Mouse (Mus musculus): ENCODE results near the gene Casz1.

Gene Casz1

GRCm38 (mm10) chr4:148920610-148921009 lies 116.4 kb downstream of the Casz1 start:
- ChIA-PET POLR2A (interaction anchor here in 3 of 4 experiments (0.5 to 0.7 kb wide), 3 partner anchors 10 to 36 kb away, joined by 3 to 6 read pairs (median 4); no protein-coding TSS in a partner anchor), CTCF (interaction anchor here in 1 of 4 experiments (0.6 kb wide), 1 partner anchor 144 kb away, joined by 3 read pairs; no protein-coding TSS in a partner anchor)

GRCm38 (mm10) chr4:148922221-148922700 lies 118.0 kb downstream of the Casz1 start:
- CTCF ChIA-PET, result interaction anchor here in 2 of 4 experiments (0.8 to 1.4 kb wide), 3 partner anchors 13 to 241 kb away, joined by 3 to 4 read pairs (median 3); no protein-coding TSS in a partner anchor
- POLR2A ChIA-PET, result interaction anchor here in 3 of 4 experiments (0.5 to 1.0 kb wide), 6 partner anchors 10 to 115 kb away, joined by 3 read pairs; no protein-coding TSS in a partner anchor

GRCm38 (mm10) chr4:148923414-148923813 lies 119.2 kb downstream of the Casz1 start:
- CTCF ChIA-PET, result interaction anchor here in 3 of 4 experiments (0.6 to 1.5 kb wide), 4 partner anchors 10 to 242 kb away, joined by 3 to 4 read pairs (median 3); no protein-coding TSS in a partner anchor
- POLR2A ChIA-PET, result interaction anchor here in 2 of 4 experiments (0.6 to 4.4 kb wide), 5 partner anchors 8 to 239 kb away, joined by 3 to 25 read pairs (median 4); no protein-coding TSS in a partner anchor

- CTCF ChIA-PET, result interaction anchor here in 2 of 4 experiments (1.1 to 1.5 kb wide), 2 partner anchors 11 to 16 kb away, joined by 3 to 4 read pairs; no protein-coding TSS in a partner anchor
- POLR2A ChIA-PET, result interaction anchor here in 3 of 4 experiments (0.6 to 4.4 kb wide), 6 partner anchors 9 to 23 kb away, joined by 3 to 25 read pairs (median 4); no protein-coding TSS in a partner anchor
Measured at GRCm38 (mm10) chr4:148923976-148924375, 119.7 kb downstream of the Casz1 start.

- CTCF ChIA-PET, result interaction anchor here in 3 of 4 experiments (0.6 to 1.4 kb wide), 4 partner anchors 37 to 282 kb away, joined by 3 to 7 read pairs (median 4); no protein-coding TSS in a partner anchor
- POLR2A ChIA-PET, result interaction anchor here in 3 of 4 experiments (0.6 to 4.4 kb wide), 20 partner anchors 8 to 572 kb away, joined by 3 to 25 read pairs (median 3); no protein-coding TSS in a partner anchor
Measured at GRCm38 (mm10) chr4:148925589-148926359, 121.5 kb downstream of the Casz1 start.

- POLR2A ChIA-PET, result interaction anchor here in 3 of 4 experiments (0.6 to 4.4 kb wide), 16 partner anchors 9 to 571 kb away, joined by 3 to 25 read pairs (median 3); no protein-coding TSS in a partner anchor
Measured at GRCm38 (mm10) chr4:148926459-148926858, 122.2 kb downstream of the Casz1 start.

GRCm38 (mm10) chr4:148928316-148928715 lies 124.1 kb downstream of the Casz1 start:
- CTCF ChIA-PET, result interaction anchor here in 1 of 4 experiments (0.6 kb wide), 1 partner anchor 727 kb away, joined by 3 read pairs; no protein-coding TSS in a partner anchor
- POLR2A ChIA-PET, result interaction anchor here in 2 of 4 experiments (0.5 to 1.1 kb wide), 3 partner anchors 10 to 142 kb away, joined by 3 read pairs; no protein-coding TSS in a partner anchor

More at GRCm38 (mm10) chr4:148926459-148926858, 122.2 kb downstream of the Casz1 start:
- CTCF ChIA-PET, result interaction anchor here in 3 of 4 experiments (0.6 to 0.8 kb wide), 4 partner anchors 38 to 222 kb away, joined by 3 to 7 read pairs (median 3); no protein-coding TSS in a partner anchor

- CTCF ChIA-PET, result no interaction called here
- POLR2A ChIA-PET, result interaction anchor here in 2 of 4 experiments (0.5 to 1.0 kb wide), 4 partner anchors 11 to 247 kb away, joined by 3 read pairs; no protein-coding TSS in a partner anchor
Measured at GRCm38 (mm10) chr4:148928876-148929275, 124.6 kb downstream of the Casz1 start.

- POLR2A ChIA-PET, result interaction anchor here in 1 of 4 experiments (0.8 kb wide), 1 partner anchor 241 kb away, joined by 3 read pairs; no protein-coding TSS in a partner anchor
- CTCF ChIA-PET, result interaction anchor here in 1 of 4 experiments (0.6 kb wide), 1 partner anchor 44 kb away, joined by 3 read pairs; no protein-coding TSS in a partner anchor
Measured at GRCm38 (mm10) chr4:148930721-148931229, 126.5 kb downstream of the Casz1 start.

- ChIA-PET POLR2A (interaction anchor here in 1 of 4 experiments (0.6 kb wide), 1 partner anchor 410 kb away, joined by 3 read pairs; no protein-coding TSS in a partner anchor), CTCF (no interaction called here)
Measured at GRCm38 (mm10) chr4:148933109-148933508, 128.9 kb downstream of the Casz1 start.

GRCm38 (mm10) chr4:148935211-148935610 lies 131.0 kb downstream of the Casz1 start:
- POLR2A ChIA-PET, result interaction anchor here in 1 of 4 experiments (1.0 to 1.5 kb wide), 2 partner anchors 9 to 13 kb away, joined by 3 read pairs; no protein-coding TSS in a partner anchor

GRCm38 (mm10) chr4:148936111-148936510 lies 131.9 kb downstream of the Casz1 start:
- POLR2A ChIA-PET, result interaction anchor here in 1 of 4 experiments (0.8 kb wide), 1 partner anchor 13 kb away, joined by 3 read pairs; no protein-coding TSS in a partner anchor
- CTCF ChIA-PET, result no interaction called here

More at GRCm38 (mm10) chr4:148935211-148935610, 131.0 kb downstream of the Casz1 start:
- CTCF ChIA-PET, result no interaction called here

- CTCF ChIA-PET, result interaction anchor here in 2 of 4 experiments (0.6 kb wide), 2 partner anchors 124 to 289 kb away, joined by 3 read pairs; no protein-coding TSS in a partner anchor
- POLR2A ChIA-PET, result interaction anchor here in 3 of 4 experiments (0.7 to 1.7 kb wide), 5 partner anchors 12 to 238 kb away, joined by 3 to 7 read pairs (median 3); no protein-coding TSS in a partner anchor
Measured at GRCm38 (mm10) chr4:148936727-148937126, 132.5 kb downstream of the Casz1 start.

- ChIA-PET CTCF (no interaction called here), POLR2A (interaction anchor here in 2 of 4 experiments (0.5 to 1.7 kb wide), 5 partner anchors 13 to 200 kb away, joined by 3 to 7 read pairs (median 3); no protein-coding TSS in a partner anchor)
Measured at GRCm38 (mm10) chr4:148938546-148938945, 134.3 kb downstream of the Casz1 start.

- ChIA-PET CTCF (interaction anchor here in 1 of 4 experiments (0.5 kb wide), 1 partner anchor 161 kb away, joined by 4 read pairs; no protein-coding TSS in a partner anchor), POLR2A (interaction anchor here in 3 of 4 experiments (0.6 to 1.2 kb wide), 4 partner anchors 14 to 89 kb away, joined by 3 to 7 read pairs (median 3); no protein-coding TSS in a partner anchor)
Measured at GRCm38 (mm10) chr4:148940674-148941211, 136.5 kb downstream of the Casz1 start.

GRCm38 (mm10) chr4:148941321-148941720 lies 137.1 kb downstream of the Casz1 start:
- ChIA-PET CTCF (interaction anchor here in 1 of 4 experiments (0.5 kb wide), 1 partner anchor 161 kb away, joined by 4 read pairs; no protein-coding TSS in a partner anchor), POLR2A (interaction anchor here in 2 of 4 experiments (0.6 to 1.2 kb wide), 3 partner anchors 15 to 70 kb away, joined by 3 read pairs; no protein-coding TSS in a partner anchor)

GRCm38 (mm10) chr4:148943099-148943498 lies 138.9 kb downstream of the Casz1 start:
- CTCF ChIA-PET, result interaction anchor here in 1 of 4 experiments (0.6 kb wide), 2 partner anchors 27 to 180 kb away, joined by 3 to 4 read pairs; no protein-coding TSS in a partner anchor
- POLR2A ChIA-PET, result interaction anchor here in 3 of 4 experiments (0.6 to 1.7 kb wide), 4 partner anchors 57 to 240 kb away, joined by 3 to 5 read pairs (median 4); no protein-coding TSS in a partner anchor

Measured in embryonic stem cell, embryonic (primary cell).